Mouse (Mus musculus) ES-Bruce4 (cell line): ENCODE measurements around the gene Rnf207. TPM values are rescaled to one million over a fixed set of nuclear protein-coding genes. Genes with fewer than 3 reads are reported as not detected.
A peak's percentile ranks its signal among the peaks of the same experiment; 100 is the strongest.

ENCODE experiments used
- H3K27ac ChIP-seq: 2 replicates; pipeline ENCODE4 v1.5.1; 2012; ENCODE audit warnings: low read length, inconsistent platforms; ENCODE audit not compliant: insufficient read depth
- H3K27me3 ChIP-seq: 2 replicates; pipeline ENCODE4 v1.6.1; 2012; ENCODE audit warnings: mild to moderate bottlenecking, low read length, inconsistent platforms; ENCODE audit not compliant: control insufficient read depth, poor library complexity, insufficient read depth, severe bottlenecking
- H3K36me3 ChIP-seq: 2 replicates; pipeline ENCODE4 v1.6.1; 2012; ENCODE audit warnings: inconsistent platforms, mild to moderate bottlenecking, low read length, moderate library complexity; ENCODE audit not compliant: control insufficient read depth, poor library complexity, insufficient read depth, severe bottlenecking
- H3K4me1 ChIP-seq: one replicate; pipeline ENCODE4 v1.8.1; 2011; ENCODE audit warnings: low read length; ENCODE audit not compliant: control insufficient read depth, insufficient read depth
- H3K4me3 ChIP-seq: 2 replicates; pipeline ENCODE4 v1.5.1; 2011; ENCODE audit warnings: low read depth, mild to moderate bottlenecking, low read length
- H3K9ac ChIP-seq: 2 replicates; pipeline ENCODE4 v1.6.1; 2012; ENCODE audit warnings: low read depth, mild to moderate bottlenecking, inconsistent platforms; ENCODE audit not compliant: poor library complexity, severe bottlenecking
- H3K9me3 ChIP-seq: replicated peaks from 2 replicates; pipeline ENCODE4 v1.6.1; 2012; ENCODE audit warnings: mild to moderate bottlenecking, low read length, inconsistent platforms; ENCODE audit not compliant: control insufficient read depth, poor library complexity, insufficient read depth, severe bottlenecking
- CTCF ChIP-seq: IDR thresholded peaks from one replicate; pipeline ENCODE4 v1.8.1; 2011; ENCODE audit warnings: low read depth, low read length
- EP300 ChIP-seq: IDR thresholded peaks from 2 replicates; pipeline ENCODE4 v1.6.1; 2011; ENCODE audit warnings: low read depth, low read length; ENCODE audit not compliant: insufficient read depth
- POLR2A ChIP-seq: IDR thresholded peaks from one replicate; pipeline ENCODE4 v1.8.1; 2011; ENCODE audit warnings: low read length; ENCODE audit not compliant: insufficient read depth
- polyA plus RNA-seq: library from polyadenylated mRNA; stranded (reverse); fragments of >200 nt; gene quantifications from 2 replicates; pipeline ENCODE4 v1.2.4, GENCODE M21; 2011; ENCODE audit warnings: low read depth; ENCODE audit not compliant: missing spikeins, insufficient read depth, insufficient read length

Gene Rnf207
- polyA plus RNA-seq, 1 experiment: 4.2 TPM

GRCm38 (mm10) chr4:152266236-152266895 is 52.4 kb downstream of the Rnf207 start:
- no peaks in the 10 kb centered on the region for H3K9me3 ChIP-seq
- H3K4me1 ChIP-seq: peaks cover 5% of the 10 kb centered on the region
- H3K27me3 ChIP-seq: no peaks in the 10 kb centered on the region

GRCm38 (mm10) chr4:152265791-152266190 is 53.0 kb downstream of the Rnf207 start:
- TF ChIP-seq CTCF: no peak
- no peak overlapping the region for H3K27ac ChIP-seq
- no peak overlapping the region for H3K9ac ChIP-seq
- H3K36me3 ChIP-seq: no peaks in the 10 kb centered on the region
- H3K27me3 ChIP-seq: no peaks in the 10 kb centered on the region
- H3K4me3 ChIP-seq: no peak overlapping the region
- no peaks in the 10 kb centered on the region for H3K9me3 ChIP-seq
- peaks cover 5% of the 10 kb centered on the region for H3K4me1 ChIP-seq

More at GRCm38 (mm10) chr4:152266236-152266895, 52.4 kb downstream of the Rnf207 start:
- no peak overlapping the region for H3K9ac ChIP-seq
- no peak overlapping the region for H3K4me3 ChIP-seq
- H3K27ac ChIP-seq: no peak overlapping the region
- no peak for TF ChIP-seq EP300
- TF ChIP-seq CTCF: no peak
- no peak for TF ChIP-seq POLR2A
- H3K36me3 ChIP-seq: no peaks in the 10 kb centered on the region

- TF ChIP-seq CTCF (peak; percentile 66), POLR2A (no peak)
- no peaks in the 10 kb centered on the region for H3K9me3 ChIP-seq
- H3K4me1 ChIP-seq: peaks cover 5% of the 10 kb centered on the region
- no peak overlapping the region for H3K4me3 ChIP-seq
- H3K27ac ChIP-seq: no peak overlapping the region; the same call in 1 of the 2 replicates
- no peak overlapping the region for H3K9ac ChIP-seq
- H3K36me3 ChIP-seq: no peaks in the 10 kb centered on the region
- no peaks in the 10 kb centered on the region for H3K27me3 ChIP-seq
Observed at GRCm38 (mm10) chr4:152264867-152265568, 53.8 kb downstream of the Rnf207 start.

GRCm38 (mm10) chr4:152264177-152264530 is 54.6 kb downstream of the Rnf207 start:
- Histone ChIP-seq H3K9ac (peak overlapping the region; percentile 4; the same call in 1 of the 2 replicates), H3K27ac (peak overlapping the region; percentile 19; the same call in 1 of the 2 replicates), H3K4me1 (peaks cover 5% of the 10 kb centered on the region), H3K36me3 (no peaks in the 10 kb centered on the region), H3K9me3 (no peaks in the 10 kb centered on the region), H3K4me3 (peak overlapping the region; percentile 22), H3K27me3 (no peaks in the 10 kb centered on the region)
- TF ChIP-seq POLR2A (no peak), EP300 (no peak), CTCF (no peak)

- Histone ChIP-seq H3K9ac (peak overlapping the region; percentile 4; the same call in 1 of the 2 replicates), H3K27ac (peak overlapping the region; percentile 19; the same call in 1 of the 2 replicates), H3K36me3 (no peaks in the 10 kb centered on the region), H3K27me3 (no peaks in the 10 kb centered on the region), H3K4me1 (peaks cover 5% of the 10 kb centered on the region), H3K9me3 (no peaks in the 10 kb centered on the region), H3K4me3 (peak overlapping the region; percentile 22)
- TF ChIP-seq POLR2A: peak; percentile 40
- TF ChIP-seq CTCF: no peak
Observed at GRCm38 (mm10) chr4:152263512-152264176, 55.1 kb downstream of the Rnf207 start.

- H3K4me3 ChIP-seq: no peak overlapping the region
- TF ChIP-seq EP300 (no peak), POLR2A (no peak), CTCF (no peak)
- H3K27ac ChIP-seq: no peak overlapping the region
- no peaks in the 10 kb centered on the region for H3K27me3 ChIP-seq
- H3K36me3 ChIP-seq: no peaks in the 10 kb centered on the region
- no peaks in the 10 kb centered on the region for H3K9me3 ChIP-seq
- no peak overlapping the region for H3K9ac ChIP-seq
- peaks cover 5% of the 10 kb centered on the region for H3K4me1 ChIP-seq
Observed at GRCm38 (mm10) chr4:152263089-152263488, 55.7 kb downstream of the Rnf207 start.
